Mouse (Mus musculus) gastrocnemius, postnatal 10 days (tissue): ENCODE measurements around the gene Phka2. TPM values are rescaled to one million over a fixed set of nuclear protein-coding genes. Genes with fewer than 3 reads are reported as not detected.

Experiments
- DNase-seq: peaks from one replicate; pipeline ENCODE4 v3.0.0; 2021; ENCODE audit warnings: mixed read lengths
- total RNA-seq, 2 experiments: library from RNA; stranded (reverse); gene quantifications; 2 replicates each; pipeline ENCODE4 v1.2.3; 2021

The Phka2 gene
- total RNA-seq, 2 experiments from 2014 or later = 10.7 to 13.6 TPM

- DNase-seq = no peak
Observed at GRCm38 (mm10) chrX:160598562-160599458, 96.8 kb downstream of the Phka2 start.

- DNase-seq = no peak
Observed at GRCm38 (mm10) chrX:160601053-160601452, 99.1 kb downstream of the Phka2 start.

GRCm38 (mm10) chrX:160602770-160603169 lies 100.8 kb downstream of the Phka2 start:
- no peak for DNase-seq

GRCm38 (mm10) chrX:160603316-160603715 lies 101.3 kb downstream of the Phka2 start:
- DNase-seq = no peak

- DNase-seq = no peak
Observed at GRCm38 (mm10) chrX:160603981-160604541, 102.1 kb downstream of the Phka2 start.

GRCm38 (mm10) chrX:160609849-160610248 lies 107.9 kb downstream of the Phka2 start:
- no peak for DNase-seq

GRCm38 (mm10) chrX:160610482-160610881 lies 108.5 kb downstream of the Phka2 start:
- DNase-seq = no peak

GRCm38 (mm10) chrX:160610882-160611644 lies 109.1 kb downstream of the Phka2 start:
- DNase-seq = no peak

Other genes starting within 250 kb of the Phka2 start
- 1 to 10 TPM; 2.8 to 4.7 TPM for gene Adgrg2, start 111.5 kb upstream of the Phka2 start, total RNA-seq
- not detected for gene Ppef1, start 233.6 kb downstream of the Phka2 start, total RNA-seq